Mouse (Mus musculus): ENCODE data around the gene Shank2.

Shank2 gene

DNA sequence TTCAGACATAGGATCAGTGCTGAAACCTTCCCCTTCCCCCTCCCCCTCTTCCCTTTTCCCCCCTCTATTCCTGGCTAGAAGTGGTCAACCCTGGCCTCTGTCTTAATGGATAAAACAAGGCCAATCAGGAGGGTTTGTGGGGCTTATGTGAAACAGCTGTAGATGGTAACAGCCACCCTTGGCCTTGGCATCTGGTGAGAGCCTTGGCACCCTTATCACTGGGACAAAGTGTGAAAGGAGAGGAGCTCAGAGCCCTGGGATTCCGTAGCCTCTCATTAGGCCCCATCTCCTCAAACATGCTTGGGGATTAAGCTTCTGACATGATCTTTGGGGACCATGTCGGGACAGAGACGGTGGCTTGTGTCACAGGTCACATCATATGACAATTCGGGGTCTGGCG lies 106.4 kb downstream of the Shank2 start:
- DNase-seq = no peak

DNA sequence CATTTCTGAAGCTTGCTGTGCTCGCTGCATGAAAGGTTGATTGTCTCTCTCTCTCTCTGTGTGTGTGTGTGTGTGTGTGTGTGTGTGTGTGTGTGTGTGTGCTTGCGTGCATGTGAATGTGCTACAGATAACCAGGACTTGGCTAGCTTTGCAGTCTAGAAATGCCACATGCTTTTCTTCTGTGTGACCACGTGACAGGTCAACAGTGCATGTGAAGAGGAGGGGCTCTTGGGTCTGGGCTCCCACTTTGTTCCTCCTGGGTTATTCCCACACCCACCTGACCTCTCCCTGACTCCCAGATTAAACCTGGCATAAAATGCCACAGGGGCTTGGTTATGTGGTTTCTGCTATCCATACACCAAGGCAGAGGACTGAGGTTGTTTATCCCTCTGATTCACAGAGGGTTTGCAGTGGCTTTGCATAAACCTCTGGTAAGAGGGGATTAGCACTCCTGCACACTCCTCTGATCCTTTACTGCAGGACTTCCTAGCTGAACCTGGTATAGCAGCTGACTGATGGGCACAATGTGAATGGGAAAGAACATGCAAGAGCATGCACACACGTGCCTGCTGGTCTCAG lies 109.4 kb downstream of the Shank2 start:
- DNase-seq = no peak

DNA sequence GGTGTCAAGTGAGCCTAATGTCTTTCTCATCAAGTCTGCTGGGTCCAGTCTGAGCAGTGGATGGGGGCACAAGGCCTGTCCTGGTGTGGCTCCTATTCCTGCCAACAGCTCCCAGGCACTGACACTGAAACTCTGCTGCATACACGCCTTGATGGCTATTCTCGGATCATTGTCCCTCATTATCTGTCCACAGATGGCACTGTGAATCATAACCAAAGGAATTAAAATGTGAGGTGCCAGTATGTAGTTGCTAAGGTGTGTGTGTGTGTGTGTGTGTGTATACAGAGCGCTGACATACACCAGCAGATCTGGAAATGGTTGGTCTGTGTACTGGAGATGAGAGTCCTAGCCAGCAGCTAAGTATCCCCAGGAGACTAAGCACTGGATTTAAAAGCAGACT lies 110.3 kb downstream of the Shank2 start:
- no peak for DNase-seq

DNA sequence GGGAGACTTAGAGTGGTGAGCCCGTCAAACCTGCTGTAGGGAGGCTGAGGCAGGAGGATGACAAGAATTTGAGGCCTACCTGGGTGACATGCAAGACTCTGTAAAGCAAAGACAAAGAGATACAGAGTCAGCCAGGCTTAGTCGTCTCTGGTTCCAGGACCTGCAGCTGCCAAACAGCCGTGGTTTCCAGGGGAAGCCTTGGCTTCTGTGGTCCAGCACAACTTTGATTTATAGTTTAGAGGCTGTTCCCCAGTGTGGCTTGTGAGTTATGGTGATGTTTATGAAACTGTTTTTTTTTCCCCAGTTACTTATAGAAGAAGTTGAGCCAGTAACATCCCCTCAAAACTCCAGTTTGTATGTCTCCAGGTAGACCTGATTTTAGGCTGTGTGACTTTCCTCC lies 112.5 kb downstream of the Shank2 start:
- no peak for DNase-seq

DNA sequence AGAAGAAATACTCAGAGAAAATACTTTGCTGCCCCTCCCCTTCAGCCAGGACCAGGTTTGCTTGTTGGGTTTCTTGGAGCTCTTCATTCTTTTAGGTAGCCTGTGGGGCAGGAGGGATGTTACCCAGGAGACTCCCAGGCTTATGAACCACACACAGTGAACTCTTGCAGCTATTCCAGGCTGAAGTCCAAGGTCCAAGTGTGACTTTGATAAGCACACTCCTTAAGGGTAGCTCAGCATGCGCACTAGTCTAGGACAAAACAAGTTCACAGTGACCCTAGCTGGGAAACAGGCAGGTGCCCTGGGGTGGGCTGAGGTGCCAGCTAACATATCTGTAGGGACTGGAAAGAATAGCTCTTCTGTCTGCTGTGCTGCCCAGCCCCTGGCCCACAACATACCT lies 117.8 kb downstream of the Shank2 start:
- no peak for DNase-seq

DNA sequence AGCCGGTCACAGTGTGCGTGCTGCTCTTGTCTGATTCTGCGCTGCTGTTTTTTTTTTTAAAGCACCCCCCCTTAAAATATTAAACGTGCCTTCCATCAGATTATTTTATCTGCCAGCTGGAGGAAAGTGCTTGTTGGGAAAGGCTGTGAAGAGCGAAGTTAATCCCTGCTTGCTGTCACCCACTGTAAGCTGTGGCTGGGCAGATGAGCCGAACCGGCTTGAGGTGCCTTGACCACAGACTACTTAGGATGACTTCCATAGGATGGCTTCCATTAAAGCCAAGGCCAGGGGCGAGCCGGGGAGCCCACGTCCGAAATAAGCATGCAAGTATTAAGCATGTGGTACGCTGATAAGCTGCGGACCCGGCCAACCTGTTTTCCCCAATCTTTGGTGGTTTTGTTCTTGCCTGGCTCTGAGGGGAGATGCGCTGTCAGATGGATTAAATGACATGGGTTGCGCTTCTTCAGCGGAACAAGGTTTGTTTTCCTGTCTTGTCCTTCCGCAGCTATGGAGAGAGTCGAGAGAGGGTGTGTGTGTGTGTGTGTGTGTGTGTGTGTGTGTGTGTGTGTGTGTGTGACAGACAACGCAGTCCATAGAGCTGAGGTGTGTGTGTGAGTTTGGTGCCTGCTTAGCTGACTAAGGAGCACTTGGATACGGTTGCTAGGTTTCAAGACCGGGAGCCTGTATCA lies 131.1 kb downstream of the Shank2 start:
- DNase-seq = peak; percentile 75

DNA sequence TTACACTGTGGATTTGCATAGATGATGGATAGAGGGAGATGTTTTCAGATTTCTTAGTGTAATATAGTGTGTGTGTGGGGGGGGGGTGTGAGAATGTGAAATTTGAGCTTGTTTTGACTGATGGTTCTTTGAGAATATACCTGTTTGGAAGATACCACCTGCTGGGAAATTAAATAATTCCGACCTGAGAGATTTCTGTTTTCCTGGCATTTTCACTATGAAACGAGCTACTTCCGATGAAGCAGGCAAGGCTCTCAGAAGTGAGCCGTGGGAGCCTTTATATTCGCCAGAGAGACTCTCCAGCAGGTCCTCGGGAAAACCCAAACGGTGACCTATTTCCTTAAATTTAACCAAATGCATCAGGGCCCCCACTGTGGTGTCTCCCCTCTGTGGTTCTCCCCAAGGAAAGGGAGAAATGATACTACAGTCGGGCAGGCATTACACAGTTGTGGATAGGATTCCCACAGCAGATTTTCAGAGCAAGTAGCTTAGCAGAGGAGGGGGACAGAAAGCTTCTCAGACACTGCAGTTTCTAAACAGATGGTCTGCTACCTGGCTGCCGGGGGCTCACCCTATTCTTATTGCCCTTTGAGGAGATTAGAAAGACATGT lies 131.8 kb downstream of the Shank2 start:
- DNase-seq = no peak

DNA sequence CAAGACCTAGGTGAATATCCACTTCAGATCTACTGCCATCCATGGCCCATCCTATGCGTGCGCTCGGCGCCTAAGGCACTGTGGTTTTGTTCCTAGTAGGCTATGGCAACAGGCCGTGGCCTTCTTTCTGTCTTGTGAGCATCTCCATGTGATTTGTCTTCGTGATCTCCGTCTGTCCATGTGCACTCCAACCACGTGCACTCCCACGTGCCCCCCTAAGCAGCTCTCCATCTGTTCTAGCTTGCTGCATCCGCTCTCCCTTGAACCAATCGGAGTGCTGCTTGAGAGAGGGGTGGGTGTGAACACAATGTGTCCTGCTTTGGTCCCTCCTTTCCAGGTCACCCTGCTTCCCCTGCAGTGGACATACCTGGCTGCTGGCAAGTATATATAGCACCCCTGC lies 133.0 kb downstream of the Shank2 start:
- DNase-seq = peak; percentile 57

DNA sequence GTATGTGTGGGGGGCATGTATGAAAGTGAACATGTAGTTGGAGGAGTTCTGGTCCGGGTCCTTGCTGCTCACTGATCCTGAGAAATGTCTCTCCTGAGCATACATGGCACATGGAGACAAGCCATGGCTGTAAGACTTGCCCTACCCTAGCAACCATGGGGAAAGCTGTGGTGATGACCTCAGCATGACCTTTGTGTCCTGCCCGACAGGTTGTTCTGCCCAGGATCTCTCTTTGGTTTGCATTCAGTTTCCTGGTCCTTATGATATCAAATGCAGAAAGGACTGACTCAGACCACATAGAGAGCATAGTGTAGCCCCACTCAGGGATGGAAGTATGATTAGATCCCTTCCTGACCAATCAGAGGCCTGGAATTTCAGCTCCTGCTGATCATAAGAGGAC lies 136.1 kb downstream of the Shank2 start:
- no peak for DNase-seq

DNA sequence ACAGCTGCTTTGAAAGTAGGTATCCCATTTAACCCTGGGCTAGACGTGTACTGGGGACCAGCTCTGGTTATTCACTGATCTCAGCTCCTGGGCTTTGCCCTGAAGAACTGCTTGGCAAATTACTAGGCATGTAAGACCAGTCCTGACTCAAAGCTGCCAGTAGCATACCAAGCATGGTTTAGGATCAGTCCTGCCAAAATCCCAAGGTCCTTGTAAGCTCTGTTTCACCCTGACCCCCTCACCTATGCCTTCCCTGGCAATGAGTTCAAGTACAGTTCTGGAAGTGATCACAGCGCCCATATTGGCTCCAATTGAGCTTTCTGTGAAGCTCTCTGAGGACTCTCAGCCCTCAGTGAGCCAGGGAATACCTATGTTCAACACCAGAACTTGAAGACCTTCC lies 136.7 kb downstream of the Shank2 start:
- no peak for DNase-seq

DNA sequence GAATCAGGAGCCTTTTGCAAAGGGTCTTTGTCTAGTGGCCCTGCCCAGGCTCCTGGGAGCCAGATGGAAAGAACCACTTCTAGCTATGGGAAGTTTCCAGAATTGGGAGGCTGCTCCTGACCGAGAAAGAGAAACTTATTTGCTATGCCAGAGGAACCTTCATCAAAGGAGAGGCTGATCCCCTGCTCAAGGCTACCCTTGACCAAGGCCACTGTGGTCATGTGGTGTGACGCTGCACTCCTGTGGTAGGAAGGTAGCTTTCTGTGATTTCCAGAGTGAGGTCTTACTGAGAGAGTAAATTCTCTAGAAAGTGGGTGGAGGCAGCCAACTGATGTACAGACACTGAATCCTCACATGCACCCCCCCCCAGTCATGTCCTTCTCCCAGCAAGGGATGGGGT lies 138.0 kb downstream of the Shank2 start:
- no peak for DNase-seq

DNA sequence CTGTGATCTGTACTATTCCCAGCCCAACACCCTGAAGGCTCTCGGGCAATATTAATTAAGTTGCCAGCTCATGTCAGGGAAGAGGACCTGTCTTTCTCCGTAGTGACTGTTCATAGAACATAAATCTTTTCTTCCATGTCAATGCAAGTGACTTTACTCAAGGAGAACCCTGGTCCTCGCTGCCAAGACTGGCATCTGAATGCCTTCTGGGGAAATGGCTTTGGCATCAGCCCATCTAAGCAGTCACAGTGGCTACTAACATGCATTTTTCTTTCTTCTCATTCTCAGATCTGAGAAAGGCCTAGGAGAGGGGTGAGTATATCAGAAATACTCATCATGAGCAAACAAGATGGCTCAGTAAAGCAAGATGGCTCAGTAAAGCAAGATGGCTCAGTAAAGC lies 138.7 kb downstream of the Shank2 start:
- no peak for DNase-seq

DNA sequence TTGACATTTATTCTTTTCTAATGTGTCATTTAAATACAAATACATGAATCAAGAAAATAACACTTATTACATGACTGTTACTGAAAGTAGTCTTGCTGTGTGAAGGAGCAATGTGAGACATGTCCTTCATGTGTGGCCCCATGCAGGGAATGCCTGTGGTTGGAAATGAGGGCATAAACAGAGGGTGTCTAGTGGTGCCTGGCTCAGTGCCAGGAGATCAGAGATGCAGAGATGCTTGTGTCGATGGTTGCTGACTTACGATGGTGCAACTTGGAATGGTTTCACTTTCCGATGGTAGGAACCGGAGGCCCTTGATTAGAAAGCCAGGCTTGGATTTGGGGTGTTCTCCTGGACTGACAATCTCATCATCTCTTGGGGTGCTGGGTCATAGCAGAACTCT lies 140.3 kb downstream of the Shank2 start:
- DNase-seq = no peak

DNA sequence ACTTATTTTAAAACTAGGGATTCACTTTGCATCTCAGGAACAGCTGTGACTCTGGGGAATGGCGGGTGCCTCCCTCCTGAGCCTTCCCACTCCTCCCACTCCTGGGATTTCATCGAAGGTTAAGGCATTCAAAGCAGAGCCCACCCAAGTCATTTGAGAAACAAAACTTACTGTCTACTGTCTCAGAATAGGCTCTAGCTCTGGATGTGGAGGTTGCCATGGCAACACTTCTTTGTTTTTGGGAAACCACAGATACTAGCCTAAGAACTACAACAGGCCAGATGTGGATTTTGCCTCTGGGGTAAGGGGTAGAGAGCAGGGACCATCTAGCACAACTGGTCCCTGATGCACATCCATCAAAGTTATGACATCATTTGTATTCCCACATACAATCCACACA lies 142.2 kb downstream of the Shank2 start:
- DNase-seq = no peak

DNA sequence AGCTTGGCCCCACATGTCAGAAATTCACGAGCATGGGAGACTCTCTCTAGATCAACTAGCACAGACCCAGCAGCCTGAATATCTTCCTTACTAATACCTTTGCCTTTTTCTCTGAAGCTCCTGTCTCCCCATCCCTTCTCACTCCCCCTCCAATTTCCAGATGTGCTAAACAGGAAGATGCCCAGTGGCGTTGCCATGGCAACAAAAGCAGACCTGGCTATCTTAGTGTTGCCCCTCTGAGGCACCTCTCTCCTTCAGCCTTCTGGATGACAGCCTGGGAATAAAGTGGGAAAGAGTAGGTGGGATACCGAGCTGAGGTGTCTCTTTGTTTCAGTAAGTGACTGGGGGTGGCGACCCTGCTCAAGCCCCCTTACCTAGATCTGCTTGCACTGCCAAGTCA lies 146.4 kb downstream of the Shank2 start:
- no peak for DNase-seq

DNA sequence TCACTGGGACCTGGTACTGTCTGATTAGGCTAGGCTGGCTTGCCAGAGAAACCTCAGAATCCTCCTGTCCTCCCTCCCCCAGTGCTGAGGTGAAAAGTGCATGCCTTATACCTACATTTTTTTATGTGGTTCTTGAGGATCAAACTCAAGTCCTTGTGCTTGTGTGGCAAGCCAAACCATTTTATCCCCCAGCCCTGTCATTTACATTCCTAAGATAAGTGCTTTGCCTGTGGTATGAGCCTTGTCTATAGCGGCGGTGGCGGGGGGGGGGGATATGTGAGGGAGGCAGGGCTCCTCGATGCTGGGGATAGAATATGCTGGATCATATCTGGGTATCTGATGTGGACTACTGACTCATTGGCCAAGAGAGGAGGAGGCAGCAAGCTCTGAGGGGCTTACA lies 151.4 kb downstream of the Shank2 start:
- DNase-seq = no peak

DNA sequence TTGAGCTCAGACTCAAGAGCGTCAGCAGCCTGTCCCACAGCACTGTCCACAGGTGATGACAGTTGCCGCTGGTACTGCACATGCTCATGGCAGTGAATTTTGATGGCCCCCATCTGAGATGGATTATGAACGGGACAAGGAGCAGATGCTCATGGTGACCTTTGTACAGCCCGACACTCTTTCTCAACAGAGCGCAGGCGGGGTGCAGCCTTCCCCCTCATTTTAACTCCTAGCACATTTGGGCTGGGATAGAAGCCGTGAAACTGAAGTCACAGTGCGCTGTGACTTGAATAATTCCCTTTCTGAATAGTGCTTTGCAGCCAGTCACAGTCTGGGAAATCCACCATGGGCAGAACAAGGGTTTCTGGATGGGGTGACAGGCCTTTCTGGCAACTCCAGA lies 152.0 kb downstream of the Shank2 start:
- DNase-seq = no peak

DNA sequence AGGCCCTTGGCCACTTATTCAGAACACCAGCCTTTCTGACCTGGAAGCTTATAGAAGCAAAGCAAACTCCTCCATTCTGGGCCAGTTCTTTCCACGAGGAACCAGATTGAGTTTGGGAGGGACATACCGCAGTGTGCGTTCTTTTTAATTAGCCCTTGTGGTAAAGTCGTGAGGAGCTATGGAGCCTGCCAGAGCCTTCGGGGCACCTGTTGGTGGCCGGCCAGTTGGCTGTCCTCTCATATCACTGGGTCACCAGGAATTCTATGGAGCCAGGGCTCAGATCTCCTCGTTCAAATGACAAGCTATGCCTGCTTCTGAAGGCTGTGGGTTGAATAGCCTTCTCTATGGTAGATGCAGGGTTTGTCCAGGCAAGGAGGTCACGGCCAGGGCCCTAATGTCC lies 156.2 kb downstream of the Shank2 start:
- no peak for DNase-seq

DNA sequence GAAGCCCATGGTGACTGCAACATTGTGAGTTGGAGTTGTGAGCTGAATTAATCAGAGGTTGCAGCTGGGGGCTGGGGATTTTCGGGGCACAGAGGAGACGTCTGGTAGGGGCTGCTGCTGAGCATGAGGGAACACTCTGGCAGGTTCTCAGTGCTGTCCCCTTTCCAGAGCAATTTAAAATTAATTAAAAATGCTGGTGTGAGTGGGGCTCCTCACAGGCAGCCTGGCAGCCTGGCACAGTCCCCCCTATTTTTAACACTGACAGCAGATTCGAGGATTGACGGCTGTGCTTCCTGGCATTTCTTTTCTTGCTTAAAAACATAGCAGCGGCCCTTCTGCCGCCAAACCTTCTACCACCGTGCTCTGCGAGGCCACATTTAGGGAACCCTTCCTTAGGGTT lies 157.8 kb downstream of the Shank2 start:
- DNase-seq = peak; percentile 62

DNA sequence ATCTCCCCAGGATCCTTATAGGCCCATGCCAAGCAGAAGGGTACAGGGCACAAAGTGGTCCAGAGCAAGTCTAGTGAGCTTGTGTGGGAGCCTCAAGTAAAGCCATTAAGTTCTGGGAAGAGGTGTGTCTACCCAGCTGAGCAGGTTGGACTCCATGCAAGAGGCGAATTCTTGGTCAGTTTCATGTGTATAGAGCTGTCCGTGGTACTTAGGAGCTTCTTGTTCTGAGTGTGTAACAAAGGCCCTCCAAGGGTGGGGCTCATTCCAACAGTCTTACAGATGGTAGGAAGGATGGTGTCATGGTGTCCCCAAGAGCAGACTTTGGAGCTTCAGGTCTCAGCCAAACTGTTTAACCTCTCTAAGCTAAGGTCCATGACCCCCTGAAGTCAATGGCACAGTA lies 158.3 kb downstream of the Shank2 start:
- DNase-seq = no peak

DNA sequence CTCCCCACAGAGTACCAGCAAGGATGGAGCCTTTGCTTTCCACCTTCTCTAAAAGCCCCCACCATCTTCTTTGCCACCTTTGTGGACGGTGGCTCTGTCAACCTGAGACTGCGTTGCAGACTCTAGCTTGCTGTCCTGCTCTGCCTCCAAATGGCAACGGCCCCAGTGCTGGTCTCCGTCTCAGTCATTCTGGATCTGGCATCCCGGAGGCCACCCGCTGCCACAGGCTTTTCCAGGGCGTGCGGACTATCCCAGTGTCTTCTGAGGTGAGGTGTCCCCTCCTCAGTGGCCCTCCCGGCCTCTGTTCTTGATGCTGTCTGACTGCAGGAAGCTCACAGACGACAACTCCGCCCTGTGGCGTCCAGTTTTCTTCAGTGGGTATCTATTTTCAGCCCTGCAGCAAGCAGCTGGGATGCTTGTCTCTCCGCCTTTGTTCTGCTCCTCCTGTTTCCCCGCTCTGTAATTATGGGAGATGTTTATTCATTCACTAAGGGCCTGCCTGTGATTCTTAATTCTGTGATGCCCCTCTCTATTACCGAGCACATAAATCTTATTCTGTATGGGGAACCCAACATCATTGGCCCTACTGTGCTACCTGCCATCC lies 159.0 kb downstream of the Shank2 start:
- DNase-seq = peak; percentile 30

DNA sequence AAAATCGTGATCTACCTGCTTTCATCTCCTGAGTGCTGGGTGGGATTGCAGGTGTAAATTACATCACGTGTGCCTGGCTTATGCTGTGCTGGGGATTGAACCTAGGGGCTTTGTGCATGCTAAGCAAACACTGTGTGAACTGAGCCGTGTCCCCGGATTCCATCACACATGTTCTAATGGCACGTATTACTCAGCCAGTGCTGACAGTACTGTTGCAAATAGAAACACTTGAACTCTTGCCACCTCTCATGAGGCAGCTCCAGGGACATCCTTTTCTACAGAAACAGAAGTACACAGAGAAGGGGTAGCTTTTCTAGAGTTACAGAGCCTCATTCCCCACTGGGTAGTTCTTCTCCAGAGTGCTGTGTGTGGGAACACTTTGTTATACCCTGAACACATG lies 168.5 kb downstream of the Shank2 start:
- no peak for DNase-seq

DNA sequence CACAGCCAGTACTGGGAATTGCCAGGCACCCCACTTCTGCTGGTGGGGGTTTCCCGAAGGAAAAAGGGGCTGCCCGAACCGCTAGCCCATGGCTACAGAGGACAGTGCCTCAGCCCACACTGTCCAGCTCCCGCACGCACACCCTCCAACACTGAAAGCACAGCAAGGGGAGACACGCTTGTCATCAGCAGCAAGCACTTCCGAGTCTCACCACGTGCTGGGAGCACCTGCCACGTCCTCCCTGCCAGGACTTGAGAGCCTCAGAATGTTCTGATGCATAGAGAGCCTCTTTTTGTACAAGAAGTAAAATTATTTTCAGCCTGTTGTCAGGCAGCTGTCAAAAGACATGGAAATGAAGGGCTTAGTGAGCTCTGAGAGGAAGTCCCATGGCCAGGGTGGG lies 169.0 kb downstream of the Shank2 start:
- DNase-seq = peak; percentile 70

DNA sequence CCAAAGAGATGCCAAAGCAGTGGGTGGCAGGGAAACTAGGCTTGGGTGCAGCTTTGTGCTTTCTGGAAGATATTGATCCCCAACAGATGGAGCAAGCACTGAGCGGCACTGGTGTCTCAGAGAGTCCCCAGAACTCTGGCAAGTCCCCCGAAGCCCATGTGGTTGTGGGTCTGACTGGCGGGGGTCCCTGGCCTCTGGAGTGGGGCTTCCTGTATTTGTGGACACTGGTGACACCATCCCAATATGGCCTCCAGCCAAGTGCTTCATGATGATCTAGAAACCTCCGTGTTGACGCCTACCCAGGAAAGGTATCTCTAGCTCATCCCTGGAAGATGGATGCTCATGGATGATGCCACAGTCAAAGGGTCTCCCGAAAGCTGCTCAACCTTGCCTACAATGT lies 172.1 kb downstream of the Shank2 start:
- DNase-seq = peak; percentile 17

Measured in layer of hippocampus, adult 9-11 months (tissue).